19 mouse cellular contexts compared by ENCODE assay signal in the genomic region with DNA sequence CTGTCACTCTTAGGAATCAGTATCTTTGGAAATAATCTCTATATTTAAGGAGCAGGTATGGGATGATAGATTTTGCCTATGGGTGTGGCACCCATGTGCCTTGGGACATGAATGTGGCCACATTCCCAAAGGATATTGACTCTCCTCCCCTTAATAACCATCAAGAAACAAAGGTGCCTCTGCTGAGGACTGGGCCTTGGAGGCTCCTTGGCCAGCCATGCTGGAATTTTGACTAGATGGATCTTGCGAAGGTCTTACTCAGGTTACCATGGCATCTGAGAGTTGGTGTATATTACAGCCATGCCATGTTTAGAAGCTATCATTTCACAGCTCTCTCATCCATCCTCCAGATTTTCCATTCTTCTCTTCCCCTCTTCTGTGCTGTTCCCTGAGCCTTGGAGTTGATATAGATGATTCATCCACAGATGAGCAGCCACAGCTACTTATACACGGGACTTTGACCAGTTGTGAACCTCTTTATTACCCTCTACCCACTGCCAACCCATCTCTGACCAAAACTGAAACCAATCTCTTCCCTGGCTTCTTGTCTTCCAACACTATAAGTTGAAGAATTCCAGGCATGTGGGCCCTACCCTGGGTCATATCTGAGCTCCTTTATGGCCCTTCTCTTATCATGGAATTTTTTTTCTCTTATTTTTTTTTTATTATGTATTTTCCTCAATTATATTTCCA.
"Had no signal": no experiment of that assay in that cellular context is flagged by ENCODE, and none has a peak within 500 bp of the region (broad histone marks: within the 10 kb centered on the region; RNA-seq: fewer than 3 reads in every experiment).

No protein-coding gene starts in this region.

- H3K9me3 ChIP-seq: midbrain, embryonic 10.5 days; midbrain, embryonic 12.5 days; neural tube, embryonic 13.5 days; neural tube, embryonic 15.5 days; stomach, embryonic 15.5 days had no signal

- H3K4me2 ChIP-seq: lung, embryonic 14.5 days; midbrain, embryonic 12.5 days; neural tube, embryonic 13.5 days; neural tube, embryonic 15.5 days; stomach, embryonic 15.5 days had no signal

- H3K4me1 ChIP-seq: midbrain, embryonic 10.5 days; midbrain, embryonic 12.5 days; neural tube, embryonic 13.5 days; neural tube, embryonic 15.5 days; stomach, embryonic 15.5 days had no signal

- DNase-seq: lung, adult 18-20 months; lung, embryonic 14.5 days; lung, postnatal 10 days; lung, postnatal 4 days; midbrain, embryonic 14.5 days; retina, postnatal 1 day; right cerebral cortex, adult 18-20 months; right cerebral cortex, postnatal 25 days; right cerebral cortex, postnatal 4 days; thymus, postnatal 14 days; thymus, postnatal 36 days had no signal

- H3K27me3 ChIP-seq: midbrain, embryonic 12.5 days; neural tube, embryonic 13.5 days; neural tube, embryonic 15.5 days; stomach, embryonic 15.5 days had no signal

- H3K36me3 ChIP-seq: midbrain, embryonic 10.5 days; midbrain, embryonic 12.5 days; neural tube, embryonic 13.5 days; neural tube, embryonic 15.5 days; stomach, embryonic 15.5 days had no signal

- H3K4me3 ChIP-seq: midbrain, embryonic 10.5 days; midbrain, embryonic 12.5 days; myocyte; neural tube, embryonic 13.5 days; neural tube, embryonic 15.5 days; stomach, embryonic 15.5 days had no signal

- H3K9ac ChIP-seq: lung, embryonic 14.5 days; midbrain, embryonic 12.5 days; neural tube, embryonic 13.5 days; neural tube, embryonic 15.5 days; stomach, embryonic 15.5 days had no signal

- ATAC-seq: midbrain, embryonic 16.5 days had no signal

- H3K27ac ChIP-seq: midbrain, embryonic 10.5 days; midbrain, embryonic 12.5 days; neural tube, embryonic 13.5 days; neural tube, embryonic 15.5 days; stomach, embryonic 15.5 days; stomach, postnatal 0 days had no signal
